Comparison of ENCODE assay signal across 11 mouse cellular contexts in genomic region chr6:38145463-38146065, GRCm38 (mm10). TPM values are rescaled to one million over a fixed set of nuclear protein-coding genes. Genes with fewer than 3 reads are reported as not detected.
DNase-seq lines count a peak whose midpoint lies in the region; ATAC-seq lines count a peak whose summit lies in the region.
"Had no signal": no experiment of that assay in that cellular context is flagged by ENCODE, and none has a peak within 500 bp of the region (broad histone marks: within the 10 kb centered on the region; RNA-seq: fewer than 3 reads in every experiment).

No protein-coding gene starts in this region.

- H3K9ac ChIP-seq in lung, embryonic 16.5 days (ENCODE audit: low read length) = no peak overlapping the region
- H3K9ac ChIP-seq in neural tube, embryonic 14.5 days (replicated peaks; ENCODE audit: low read depth, low read length) = no peak overlapping the region

- no peaks in the 10 kb centered on the region for H3K27me3 ChIP-seq in lung, embryonic 16.5 days (ENCODE audit: control insufficient read depth, insufficient read depth, low read depth, low read length)
- H3K27me3 ChIP-seq in neural tube, embryonic 14.5 days (ENCODE audit: control insufficient read depth, insufficient read depth, low read length) = no peaks in the 10 kb centered on the region

- no peak overlapping the region for H3K4me3 ChIP-seq in lung, embryonic 16.5 days (ENCODE audit: low read length)
- H3K4me3 ChIP-seq in neural tube, embryonic 14.5 days (ENCODE audit: low read depth, low read length) = no peak overlapping the region

- H3K36me3 ChIP-seq in lung, embryonic 16.5 days (ENCODE audit: control insufficient read depth, insufficient read depth, low read length) = no peaks in the 10 kb centered on the region
- peaks cover 45% of the 10 kb centered on the region for H3K36me3 ChIP-seq in neural tube, embryonic 14.5 days (ENCODE audit: control insufficient read depth, insufficient read depth, low read length)

- peak; percentile 11; the same call in 1 of the 2 replicates for ATAC-seq in lung, embryonic 16.5 days (ENCODE audit: low read depth)
- ATAC-seq in neural tube, embryonic 14.5 days (ENCODE audit: low read depth) = no peak

- peaks cover 28% of the 10 kb centered on the region for H3K4me1 ChIP-seq in lung, embryonic 16.5 days (replicated peaks; ENCODE audit: control insufficient read depth, insufficient read depth, low read length)
- H3K4me1 ChIP-seq in neural tube, embryonic 14.5 days (ENCODE audit: control insufficient read depth, insufficient read depth, low read length) = no peaks in the 10 kb centered on the region

- no peak overlapping the region for H3K4me2 ChIP-seq in lung, embryonic 16.5 days (ENCODE audit: low read depth, low read length)
- no peak overlapping the region for H3K4me2 ChIP-seq in neural tube, embryonic 14.5 days (ENCODE audit: low read depth, low read length)

- peak; percentile 30 for DNase-seq in gastrocnemius, adult 18-20 months (ENCODE audit: low spot score)
- no peak for DNase-seq in gastrocnemius, postnatal 10 days
- DNase-seq in lung, adult 18-20 months = no peak
- DNase-seq in kidney, adult 9 months = peak; percentile 72
- DNase-seq in thymus, postnatal 36 days = no peak
- DNase-seq in cerebellum, adult 18-20 months = no peak

- no peaks in the 10 kb centered on the region for H3K9me3 ChIP-seq in lung, embryonic 16.5 days (ENCODE audit: control insufficient read depth, low read length)
- no peaks in the 10 kb centered on the region for H3K9me3 ChIP-seq in neural tube, embryonic 14.5 days (ENCODE audit: control insufficient read depth, low read length)

- WGBS in lung, embryonic 16.5 days = 50% methylated on average over 8 of the region's 8 CpGs
- 71% methylated on average over 8 of the region's 8 CpGs for WGBS in neural tube, embryonic 14.5 days

- peak overlapping the region; percentile 85 for H3K27ac ChIP-seq in lung, embryonic 16.5 days (ENCODE audit: low read length)
- H3K27ac ChIP-seq in neural tube, embryonic 14.5 days (ENCODE audit: low read depth, low read length) = peak overlapping the region; percentile 39; the same call in 1 of the 2 replicates

RNA-seq across cellular contexts. Expression of gene Atp6v0a4, which starts 21.2 kb away (rescaled TPM):
- under 1 TPM; 0.16 to 0.43 TPM for total RNA-seq in gastrocnemius, adult 18-20 months (2021)
- total RNA-seq in gastrocnemius, postnatal 10 days (2021) = 1 to 10 TPM; 1.8 to 2.3 TPM
- 10.5 and 15.8 TPM in 2 replicates for polyA plus RNA-seq in lung, embryonic 16.5 days (2015; fragmentation: Nextera tagmentation; extraction: Ambion mirVana)
- 0.44 TPM in 1 of 2 replicates, not detected in the other for polyA plus RNA-seq in neural tube, embryonic 14.5 days (2014; fragmentation: Nextera tagmentation; extraction: Ambion mirVana)
- total RNA-seq: monocyte, adult 5-6 weeks had no signal

RNA-seq across cellular contexts. Expression of gene Tmem213, which starts 36.5 kb away (rescaled TPM):
- not detected for total RNA-seq in gastrocnemius, adult 18-20 months (2021)
- not detected for total RNA-seq in gastrocnemius, postnatal 10 days (2021)
- polyA plus RNA-seq in lung, embryonic 16.5 days (2015; fragmentation: Nextera tagmentation; extraction: Ambion mirVana) = 133 and 163 TPM in 2 replicates
- polyA plus RNA-seq in neural tube, embryonic 14.5 days (2014; fragmentation: Nextera tagmentation; extraction: Ambion mirVana) = not detected in 2 replicates
- total RNA-seq: layer of hippocampus, postnatal 14 days; monocyte, adult 5-6 weeks had no signal
- polyA plus RNA-seq: C2C12 had no signal

Comparison
In these comparisons a context has a peak if more than half of its experiments do, and no peak if none do; other contexts are left out.
1. DNase-seq: peak in gastrocnemius, adult 18-20 months (single experiment) and kidney, adult 9 months (single experiment); none in gastrocnemius, postnatal 10 days (single experiment), lung, adult 18-20 months (0 of 2), thymus, postnatal 36 days (0 of 2) and cerebellum, adult 18-20 months (0 of 2).